Mouse (Mus musculus): ENCODE results near the gene Rps6kc1. TPM values are rescaled to one million over a fixed set of nuclear protein-coding genes. Genes with fewer than 3 reads are reported as not detected.

The Rps6kc1 gene
- polyA plus RNA-seq, 1 experiment from 2014 or later, result 23.5 TPM

DNA sequence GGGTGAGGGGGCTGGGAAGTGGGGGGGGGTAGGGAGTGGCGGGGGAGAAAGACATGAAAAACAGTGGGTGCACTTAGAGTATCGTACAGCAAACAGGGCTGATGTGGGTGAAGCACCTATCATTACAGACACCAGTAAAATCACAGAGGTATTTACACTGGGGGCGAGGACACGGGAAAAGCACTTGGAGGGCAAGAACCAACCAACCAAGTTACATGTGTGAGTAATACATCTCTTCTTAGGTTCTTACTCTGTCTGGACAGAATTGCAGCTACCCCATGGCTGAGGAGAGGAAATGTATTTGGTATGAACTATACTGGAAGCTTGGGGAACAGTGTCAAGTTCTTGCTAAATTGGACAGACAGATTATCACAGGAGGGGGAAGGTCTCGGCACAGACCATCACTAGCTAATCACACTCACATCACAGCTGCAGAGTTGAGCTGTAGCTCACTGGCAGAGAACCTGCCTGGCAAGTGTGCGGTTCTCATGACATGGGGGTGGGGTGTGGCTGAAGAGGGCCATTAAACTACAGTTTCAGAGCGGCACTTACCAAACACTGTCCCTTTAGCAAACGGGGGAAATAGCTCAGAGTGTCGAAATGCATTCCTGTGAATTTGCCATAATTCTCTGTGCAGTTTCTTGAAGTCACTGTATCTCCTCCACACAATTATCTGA lies 12.5 kb downstream of the Rps6kc1 start:
- no peak for ATAC-seq (ENCODE audit: low FRiP score, low read depth)
- Histone ChIP-seq H3K4me2 (replicated peaks) (no peak overlapping the region), H3K27me3 (no peaks in the 10 kb centered on the region), H3K9me3 (no peaks in the 10 kb centered on the region), H3K9ac (replicated peaks) (no peak overlapping the region), H3K36me3 (peaks cover 44% of the 10 kb centered on the region), H3K4me1 (no peaks in the 10 kb centered on the region), H3K4me3 (no peak overlapping the region), H3K27ac (replicated peaks) (no peak overlapping the region)
- 94% methylated on average over 9 of the region's 9 CpGs for WGBS

DNA sequence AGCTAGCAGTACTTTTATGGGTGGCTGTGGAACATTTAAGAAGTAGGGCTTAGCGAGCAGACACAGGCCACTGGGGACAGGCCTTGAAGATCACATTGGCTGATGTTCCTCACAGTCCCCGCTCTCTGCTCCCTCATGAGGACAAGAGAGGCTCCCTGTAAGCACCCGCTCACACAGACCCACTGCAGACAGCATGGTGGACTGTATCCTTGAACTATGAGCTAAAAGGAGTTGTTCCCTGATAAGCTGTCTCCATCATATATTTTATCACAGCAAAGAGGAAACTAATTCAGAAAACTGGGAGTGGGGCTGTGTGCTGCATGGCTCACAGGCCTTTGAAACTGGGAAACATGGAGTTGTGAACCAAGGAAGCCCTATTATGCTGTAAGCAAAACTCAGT lies 13.4 kb downstream of the Rps6kc1 start:
- H3K9ac ChIP-seq (replicated peaks), result no peak overlapping the region
- H3K36me3 ChIP-seq, result peaks cover 44% of the 10 kb centered on the region
- ATAC-seq (ENCODE audit: low FRiP score, low read depth), result no peak
- no peaks in the 10 kb centered on the region for H3K27me3 ChIP-seq
- no peaks in the 10 kb centered on the region for H3K4me1 ChIP-seq
- no peak overlapping the region for H3K4me2 ChIP-seq (replicated peaks)
- 96% methylated on average over 3 of the region's 3 CpGs for WGBS
- H3K4me3 ChIP-seq, result no peak overlapping the region
- H3K27ac ChIP-seq (replicated peaks), result no peak overlapping the region
- no peaks in the 10 kb centered on the region for H3K9me3 ChIP-seq

DNA sequence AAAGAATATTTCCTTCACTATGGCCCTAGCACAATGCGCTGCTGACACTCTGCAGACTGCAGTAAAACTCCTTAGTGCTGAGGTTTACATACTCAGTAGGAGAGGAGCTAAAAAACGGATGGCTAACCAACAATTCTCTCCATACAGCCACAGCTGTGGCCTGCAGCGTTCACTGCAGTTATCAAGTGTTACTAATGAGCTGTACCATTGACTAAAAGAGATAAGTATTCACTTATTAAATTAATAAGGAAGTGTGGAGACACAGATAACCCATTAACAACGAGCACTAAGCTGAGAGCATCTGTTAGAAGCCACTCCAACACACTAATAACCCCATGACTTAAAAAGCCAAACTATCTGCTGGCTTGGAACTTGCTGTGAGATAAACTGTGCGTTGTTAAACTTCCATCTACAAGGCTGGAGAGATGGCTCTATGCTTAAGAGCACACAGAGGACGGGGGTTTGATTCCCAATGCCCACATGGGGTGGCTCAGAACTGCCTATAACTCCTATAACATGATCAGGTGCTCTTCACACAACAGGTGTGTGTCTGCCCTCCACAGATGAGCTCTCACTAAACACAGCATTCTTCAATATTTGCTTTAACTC lies 17.9 kb downstream of the Rps6kc1 start:
- 87% methylated on average over 6 of the region's 6 CpGs for WGBS
- Histone ChIP-seq H3K9me3 (no peaks in the 10 kb centered on the region), H3K27ac (replicated peaks) (no peak overlapping the region), H3K9ac (replicated peaks) (no peak overlapping the region), H3K27me3 (no peaks in the 10 kb centered on the region), H3K4me3 (no peak overlapping the region), H3K36me3 (peaks cover 74% of the 10 kb centered on the region), H3K4me1 (no peaks in the 10 kb centered on the region), H3K4me2 (replicated peaks) (no peak overlapping the region)
- ATAC-seq (ENCODE audit: low FRiP score, low read depth), result no peak

DNA sequence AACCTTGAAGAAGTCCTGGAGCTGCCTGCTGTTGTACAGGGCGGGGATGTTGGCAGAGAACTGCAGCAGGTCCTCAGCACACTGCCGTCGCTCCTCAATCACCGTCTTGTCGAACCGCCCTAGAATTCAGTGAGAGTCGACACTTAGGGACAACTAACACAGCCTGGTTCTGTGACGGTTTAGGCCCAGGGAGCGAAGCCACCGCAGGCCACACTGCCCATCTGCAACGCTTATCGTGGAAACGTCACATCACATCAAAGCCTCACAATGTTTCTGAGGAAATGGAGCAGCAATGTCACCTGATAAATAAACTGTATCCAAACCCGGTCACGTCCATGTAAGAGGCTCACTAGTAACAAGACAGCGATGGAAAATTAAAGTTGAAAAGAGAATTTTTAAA lies 22.9 kb downstream of the Rps6kc1 start:
- no peaks in the 10 kb centered on the region for H3K27me3 ChIP-seq
- no peak for ATAC-seq (ENCODE audit: low FRiP score, low read depth)
- 91% methylated on average over 16 of the region's 16 CpGs for WGBS
- H3K9me3 ChIP-seq, result no peaks in the 10 kb centered on the region
- H3K4me2 ChIP-seq (replicated peaks), result no peak overlapping the region
- H3K4me3 ChIP-seq, result no peak overlapping the region
- no peak overlapping the region for H3K27ac ChIP-seq (replicated peaks)
- H3K9ac ChIP-seq (replicated peaks), result no peak overlapping the region
- H3K4me1 ChIP-seq, result no peaks in the 10 kb centered on the region
- peaks cover 80% of the 10 kb centered on the region for H3K36me3 ChIP-seq

DNA sequence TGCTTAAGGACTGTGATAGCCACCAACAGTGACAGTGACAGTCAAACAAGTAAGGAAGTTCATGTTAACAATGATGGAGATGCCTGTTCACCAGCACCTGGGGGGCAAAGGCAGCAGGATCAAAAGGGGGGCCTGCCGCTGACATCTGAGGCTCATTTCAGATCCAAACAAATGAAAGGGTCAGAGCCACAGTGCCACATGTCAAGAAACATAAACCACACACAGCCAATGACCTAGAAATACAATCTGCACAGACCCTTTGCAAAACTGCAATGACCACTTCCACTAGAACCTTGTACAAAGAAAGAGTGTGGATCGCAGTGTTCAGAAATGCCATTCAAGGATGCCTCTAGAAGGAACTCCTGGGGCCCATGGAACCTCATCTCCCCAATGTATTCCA lies 23.5 kb downstream of the Rps6kc1 start:
- H3K36me3 ChIP-seq, result peaks cover 80% of the 10 kb centered on the region
- no peak overlapping the region for H3K4me2 ChIP-seq (replicated peaks)
- no peak overlapping the region for H3K27ac ChIP-seq (replicated peaks)
- ATAC-seq (ENCODE audit: low FRiP score, low read depth), result no peak
- H3K4me1 ChIP-seq, result no peaks in the 10 kb centered on the region
- no peak overlapping the region for H3K4me3 ChIP-seq
- no peaks in the 10 kb centered on the region for H3K9me3 ChIP-seq
- no peaks in the 10 kb centered on the region for H3K27me3 ChIP-seq
- no peak overlapping the region for H3K9ac ChIP-seq (replicated peaks)
- 86% methylated on average over 2 of the region's 2 CpGs for WGBS

DNA sequence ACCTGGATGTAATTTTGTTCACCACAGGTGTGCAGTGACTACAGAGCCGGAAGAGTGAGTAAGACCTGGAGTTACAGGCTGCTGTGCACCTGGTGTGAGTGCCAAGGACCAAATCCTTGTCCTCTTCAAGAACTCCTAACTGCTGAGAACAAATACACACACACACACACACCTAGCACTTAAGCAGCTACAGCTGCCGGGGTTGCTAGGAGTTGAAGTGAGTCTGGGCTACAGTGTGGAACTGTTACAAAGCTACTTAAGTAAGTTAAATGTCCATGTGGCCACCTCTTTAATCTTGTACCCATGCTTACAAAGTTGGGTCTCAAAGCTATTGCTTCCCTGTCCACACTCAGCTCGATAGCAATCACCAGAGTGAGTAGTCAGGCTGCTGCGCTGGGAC lies 25.6 kb downstream of the Rps6kc1 start:
- no peak overlapping the region for H3K27ac ChIP-seq (replicated peaks)
- no peak for ATAC-seq (ENCODE audit: low FRiP score, low read depth)
- no peak overlapping the region for H3K4me3 ChIP-seq
- H3K36me3 ChIP-seq, result peaks cover 69% of the 10 kb centered on the region
- H3K9me3 ChIP-seq, result no peaks in the 10 kb centered on the region
- H3K4me1 ChIP-seq, result no peaks in the 10 kb centered on the region
- H3K9ac ChIP-seq (replicated peaks), result no peak overlapping the region
- 91% methylated on average over 4 of the region's 4 CpGs for WGBS
- no peaks in the 10 kb centered on the region for H3K27me3 ChIP-seq
- H3K4me2 ChIP-seq (replicated peaks), result no peak overlapping the region

DNA sequence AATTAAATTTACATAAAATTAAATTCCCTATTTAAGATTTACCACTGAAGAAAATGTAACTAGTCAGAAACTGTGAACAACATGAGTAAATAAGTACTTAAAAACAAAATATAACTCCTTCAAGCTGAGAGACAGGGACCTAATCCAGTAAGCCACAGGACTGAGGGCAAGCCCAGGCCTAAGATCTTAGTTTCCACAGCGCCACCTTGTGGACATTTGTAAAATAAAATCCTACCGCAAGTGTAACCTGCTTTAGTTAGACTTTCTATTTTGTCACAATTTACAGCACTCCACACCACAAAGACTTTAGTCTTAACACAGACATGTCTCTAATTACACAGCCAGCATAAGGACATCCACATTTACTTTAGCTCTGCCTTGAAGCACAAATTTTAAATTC lies 30.1 kb downstream of the Rps6kc1 start:
- H3K4me2 ChIP-seq (replicated peaks), result no peak overlapping the region
- H3K4me3 ChIP-seq, result no peak overlapping the region
- peaks cover 39% of the 10 kb centered on the region for H3K36me3 ChIP-seq
- WGBS, result 3% methylated on average over 2 of the region's 2 CpGs
- H3K27ac ChIP-seq (replicated peaks), result no peak overlapping the region
- H3K9me3 ChIP-seq, result no peaks in the 10 kb centered on the region
- peak; percentile 44; the same call in 1 of the 2 replicates for ATAC-seq (ENCODE audit: low FRiP score, low read depth)
- H3K9ac ChIP-seq (replicated peaks), result no peak overlapping the region
- H3K4me1 ChIP-seq, result no peaks in the 10 kb centered on the region
- H3K27me3 ChIP-seq, result no peaks in the 10 kb centered on the region

DNA sequence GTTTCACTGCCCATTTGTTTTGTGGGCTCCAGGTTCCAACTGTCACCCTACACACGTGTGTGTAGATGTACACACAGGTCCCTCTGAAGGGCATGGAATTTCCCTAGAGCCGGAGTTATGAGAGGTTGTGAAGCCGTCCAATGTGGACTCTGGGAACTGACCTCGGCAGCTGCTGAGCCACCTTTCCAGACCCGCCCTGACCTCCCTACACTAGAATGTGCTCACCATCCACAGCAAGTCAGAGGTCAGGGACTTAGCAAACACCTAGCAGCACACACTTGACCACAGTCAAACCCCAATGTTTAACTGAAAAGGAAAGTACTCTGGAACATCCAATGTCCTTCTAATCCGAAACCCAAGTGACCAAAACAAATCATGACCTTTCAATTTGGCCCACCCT lies 30.9 kb downstream of the Rps6kc1 start:
- no peak overlapping the region for H3K4me3 ChIP-seq
- H3K9me3 ChIP-seq, result no peaks in the 10 kb centered on the region
- no peaks in the 10 kb centered on the region for H3K4me1 ChIP-seq
- ATAC-seq (ENCODE audit: low FRiP score, low read depth), result no peak
- H3K27me3 ChIP-seq, result no peaks in the 10 kb centered on the region
- 77% methylated on average over 6 of the region's 6 CpGs for WGBS
- no peak overlapping the region for H3K27ac ChIP-seq (replicated peaks)
- peaks cover 40% of the 10 kb centered on the region for H3K36me3 ChIP-seq
- H3K4me2 ChIP-seq (replicated peaks), result no peak overlapping the region
- no peak overlapping the region for H3K9ac ChIP-seq (replicated peaks)

DNA sequence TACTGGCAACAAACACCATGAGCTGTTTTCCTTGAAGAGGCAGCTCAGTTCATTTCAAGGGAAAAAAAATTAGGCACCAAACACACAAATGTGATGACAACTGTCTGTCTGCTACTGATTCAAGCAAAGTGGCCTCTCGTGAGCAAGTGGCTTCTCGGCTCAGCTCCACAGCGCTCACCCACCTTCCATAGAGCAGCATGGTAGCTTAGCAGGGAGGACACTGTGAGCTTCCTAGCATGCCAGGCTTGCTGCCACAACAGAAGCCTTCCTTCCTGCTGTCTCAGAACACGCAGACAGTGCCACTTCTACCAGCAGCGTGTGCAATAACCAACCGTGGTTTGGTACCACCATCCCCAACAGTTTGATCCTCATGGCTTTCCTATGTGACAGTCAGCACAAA lies 35.8 kb downstream of the Rps6kc1 start:
- Histone ChIP-seq H3K9me3 (no peaks in the 10 kb centered on the region), H3K4me3 (no peak overlapping the region), H3K36me3 (peaks cover 29% of the 10 kb centered on the region), H3K27ac (replicated peaks) (no peak overlapping the region), H3K4me2 (replicated peaks) (no peak overlapping the region), H3K9ac (replicated peaks) (no peak overlapping the region), H3K27me3 (no peaks in the 10 kb centered on the region), H3K4me1 (no peaks in the 10 kb centered on the region)
- no peak for ATAC-seq (ENCODE audit: low FRiP score, low read depth)
- WGBS, result 96% methylated on average over 6 of the region's 6 CpGs

DNA sequence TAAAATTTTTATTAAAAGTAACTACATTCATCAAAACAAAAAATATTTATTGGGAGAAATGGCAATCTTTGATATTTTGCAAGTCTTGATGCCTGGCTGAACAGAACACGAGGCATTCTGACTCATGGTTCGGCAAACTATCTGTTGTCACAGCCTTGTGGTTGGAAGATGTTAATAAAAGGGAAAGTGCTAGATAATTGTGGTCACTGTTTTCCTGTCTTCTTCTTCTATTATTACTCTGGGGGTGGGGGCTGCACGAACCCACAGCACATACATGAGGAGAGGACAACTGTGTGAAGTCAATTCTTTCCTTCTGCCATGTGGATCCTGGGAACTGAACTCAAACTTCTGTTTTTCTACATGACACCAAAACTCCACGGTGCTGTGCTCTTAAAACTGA lies 36.5 kb downstream of the Rps6kc1 start:
- 92% methylated on average over 4 of the region's 4 CpGs for WGBS
- H3K36me3 ChIP-seq, result peaks cover 35% of the 10 kb centered on the region
- H3K27me3 ChIP-seq, result no peaks in the 10 kb centered on the region
- ATAC-seq (ENCODE audit: low FRiP score, low read depth), result no peak
- H3K4me3 ChIP-seq, result no peak overlapping the region
- H3K27ac ChIP-seq (replicated peaks), result no peak overlapping the region
- no peaks in the 10 kb centered on the region for H3K9me3 ChIP-seq
- no peak overlapping the region for H3K4me2 ChIP-seq (replicated peaks)
- H3K4me1 ChIP-seq, result no peaks in the 10 kb centered on the region
- H3K9ac ChIP-seq (replicated peaks), result no peak overlapping the region

DNA sequence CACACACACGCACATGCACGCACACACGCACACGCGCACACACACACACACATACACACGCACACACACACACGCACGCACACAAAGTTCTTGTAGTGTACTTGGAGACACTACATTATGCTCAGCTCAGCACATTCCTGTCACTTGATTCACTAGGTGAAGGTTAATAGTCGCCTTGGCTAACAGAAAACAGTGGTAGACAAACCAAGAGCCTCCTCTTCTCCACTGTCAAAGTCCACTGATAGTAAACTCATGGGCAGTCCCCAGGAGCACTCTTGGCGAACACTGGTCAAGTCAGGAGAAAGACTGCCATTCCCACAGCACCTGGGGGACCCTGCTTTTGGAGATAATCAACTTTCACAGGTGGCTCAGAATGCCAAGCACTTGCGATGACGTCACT lies 40.5 kb downstream of the Rps6kc1 start:
- Histone ChIP-seq H3K36me3 (peaks cover 53% of the 10 kb centered on the region), H3K9ac (replicated peaks) (no peak overlapping the region), H3K9me3 (no peaks in the 10 kb centered on the region), H3K27me3 (no peaks in the 10 kb centered on the region), H3K4me1 (no peaks in the 10 kb centered on the region), H3K4me2 (replicated peaks) (no peak overlapping the region), H3K4me3 (no peak overlapping the region), H3K27ac (replicated peaks) (no peak overlapping the region)
- WGBS, result 91% methylated on average over 12 of the region's 12 CpGs
- no peak for ATAC-seq (ENCODE audit: low FRiP score, low read depth)

DNA sequence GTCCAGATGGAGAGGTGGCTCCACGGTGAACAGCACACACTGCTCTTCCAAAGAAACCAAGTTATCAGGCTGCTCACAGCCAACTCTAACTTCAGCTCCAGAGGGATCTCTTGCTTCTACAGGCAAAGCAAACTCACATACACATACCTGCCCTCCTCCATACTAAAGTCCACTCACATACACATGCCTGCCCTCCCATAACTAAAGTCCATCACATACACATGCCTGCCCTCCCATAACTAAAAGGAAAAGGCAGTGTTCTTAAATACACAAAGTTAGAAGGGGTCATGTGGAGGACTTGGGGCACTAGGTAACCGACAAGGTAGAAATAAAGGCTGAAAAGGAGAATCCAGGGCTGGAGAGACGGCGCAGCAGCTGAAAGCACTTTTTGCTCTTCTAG lies 41.6 kb downstream of the Rps6kc1 start:
- no peaks in the 10 kb centered on the region for H3K27me3 ChIP-seq
- WGBS, result 94% methylated on average over 4 of the region's 4 CpGs
- no peak overlapping the region for H3K4me3 ChIP-seq
- H3K4me1 ChIP-seq, result no peaks in the 10 kb centered on the region
- no peaks in the 10 kb centered on the region for H3K9me3 ChIP-seq
- no peak for ATAC-seq (ENCODE audit: low FRiP score, low read depth)
- peaks cover 55% of the 10 kb centered on the region for H3K36me3 ChIP-seq
- H3K9ac ChIP-seq (replicated peaks), result no peak overlapping the region
- H3K4me2 ChIP-seq (replicated peaks), result no peak overlapping the region
- H3K27ac ChIP-seq (replicated peaks), result no peak overlapping the region

DNA sequence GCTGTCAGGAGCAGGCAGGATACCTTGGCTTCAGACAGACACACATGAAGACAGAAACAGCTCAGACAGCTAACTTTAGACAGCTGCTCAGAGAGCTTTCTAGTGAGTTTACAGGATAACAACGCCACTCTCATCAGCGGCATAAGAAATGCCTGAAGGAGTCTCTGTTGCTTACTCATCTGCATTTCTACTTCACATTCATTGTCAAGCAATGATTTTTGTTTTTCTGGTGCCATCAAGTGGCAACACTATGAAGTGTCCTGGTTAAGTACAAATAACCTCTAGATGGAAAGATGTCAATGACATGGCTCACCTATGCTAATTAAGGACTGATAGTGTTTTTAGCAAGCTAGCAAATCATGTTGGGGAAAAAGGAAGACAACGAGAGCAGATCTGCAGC lies 42.8 kb downstream of the Rps6kc1 start:
- Histone ChIP-seq H3K9ac (replicated peaks) (no peak overlapping the region), H3K27me3 (no peaks in the 10 kb centered on the region), H3K4me1 (no peaks in the 10 kb centered on the region), H3K4me3 (no peak overlapping the region), H3K4me2 (replicated peaks) (no peak overlapping the region), H3K36me3 (peaks cover 55% of the 10 kb centered on the region), H3K9me3 (no peaks in the 10 kb centered on the region), H3K27ac (replicated peaks) (no peak overlapping the region)
- WGBS, result 90% methylated on average over 3 of the region's 3 CpGs
- no peak for ATAC-seq (ENCODE audit: low FRiP score, low read depth)

Data from midbrain, embryonic 12.5 days (tissue).